Mouse (Mus musculus) spleen, embryonic (tissue): ENCODE data around the gene Fgfr1op2.
"Not testable (repeated sequence)": the region's sequence is repeated elsewhere in the genome, so short reads cannot be mapped to it uniquely, and the experiment has no call there.

Experiments
- CTCF ChIA-PET: fragments of 350-600 bp; sonication (Branson Sonifier 250); formaldehyde crosslinking; loops from one replicate; lab custom pipeline; 2022; lab: Charles Lee

Fgfr1op2 gene

DNA sequence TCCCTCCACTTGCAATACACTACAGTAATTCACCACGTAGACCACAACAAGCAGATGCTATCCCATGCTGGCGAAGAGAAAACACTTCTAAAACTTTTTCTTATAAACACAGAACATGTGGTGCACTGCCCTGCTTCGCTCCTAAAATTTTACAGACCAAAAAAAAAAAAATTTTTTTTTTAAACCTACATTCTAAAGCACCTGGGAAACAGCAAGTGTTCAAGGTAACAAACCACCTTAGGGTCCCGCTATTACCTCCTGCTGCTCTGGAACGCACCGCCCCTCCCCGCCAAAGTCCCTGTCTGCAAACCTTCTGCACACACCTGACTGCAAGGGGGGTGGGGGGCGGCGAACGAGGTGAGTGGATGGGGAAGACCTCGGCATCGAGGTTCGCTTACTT, at the start of gene Fgfr1op2:
Gene Fgfr1op2, plus strand, starts transcription at position 301 of the 400 bp plus-strand sequence.
- CTCF ChIA-PET = no interaction called here

DNA sequence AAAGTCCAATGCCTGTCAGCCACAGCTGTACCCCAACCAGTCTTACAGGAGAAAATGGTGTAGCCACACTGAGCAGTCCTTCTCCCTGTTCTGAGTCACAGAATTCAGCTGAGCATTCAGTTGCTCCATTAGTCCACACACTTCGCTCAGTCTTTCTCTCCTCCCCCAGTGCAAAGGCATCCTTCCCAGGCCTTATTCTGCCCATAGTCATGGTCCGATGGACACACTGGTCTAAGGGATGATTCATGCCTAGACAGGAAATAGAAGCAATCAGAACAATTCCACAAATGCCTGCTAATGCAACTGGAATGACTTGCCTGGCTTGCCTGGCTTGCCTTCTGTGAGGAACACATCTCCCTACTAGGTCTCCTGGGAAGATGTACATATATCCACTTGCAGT, 49.5 kb upstream of the Fgfr1op2 start:
- CTCF ChIA-PET = no interaction called here

DNA sequence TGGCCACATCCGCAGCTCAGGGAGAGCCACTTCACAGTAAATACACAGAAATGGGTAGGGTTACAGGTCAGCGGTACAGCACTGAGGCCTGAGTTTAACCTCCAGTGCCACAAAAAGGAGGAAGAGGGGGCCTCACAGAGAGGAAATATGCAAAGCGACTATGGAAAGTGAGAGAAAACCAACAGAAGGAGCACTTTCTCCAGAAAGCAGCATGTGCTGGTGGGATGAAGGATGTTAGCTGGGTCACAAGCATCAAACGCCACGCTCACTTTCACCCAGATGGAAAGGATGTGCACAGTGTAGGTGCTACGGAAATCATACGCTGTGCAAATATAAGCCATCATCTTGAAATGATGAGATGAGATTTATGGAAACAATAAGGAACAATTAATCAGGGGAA, 46.6 kb upstream of the Fgfr1op2 start:
- CTCF ChIA-PET = no interaction called here

DNA sequence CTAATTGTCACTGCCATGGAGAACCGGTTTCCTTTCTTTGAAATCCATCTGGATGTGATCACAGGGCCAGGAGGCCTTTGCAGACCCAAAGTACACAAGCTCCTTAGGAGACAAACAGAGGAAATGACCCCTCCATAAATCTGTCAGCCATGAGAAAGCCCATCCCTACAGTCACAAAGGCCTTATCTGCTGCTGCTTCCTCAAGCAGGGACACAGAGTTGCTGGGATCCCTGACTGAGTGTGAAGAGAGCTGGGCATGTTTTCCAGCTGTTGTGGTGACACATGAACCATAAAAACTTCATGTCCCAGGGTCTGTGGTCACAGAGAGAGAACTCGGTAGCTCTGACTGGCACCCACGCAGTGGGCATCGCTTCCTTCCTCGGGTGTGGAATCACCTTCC, 46.2 kb upstream of the Fgfr1op2 start:
- CTCF ChIA-PET = interaction anchor here (0.6 kb wide), 1 partner anchor 65 kb away, joined by 3 read pairs; no protein-coding TSS in a partner anchor

DNA sequence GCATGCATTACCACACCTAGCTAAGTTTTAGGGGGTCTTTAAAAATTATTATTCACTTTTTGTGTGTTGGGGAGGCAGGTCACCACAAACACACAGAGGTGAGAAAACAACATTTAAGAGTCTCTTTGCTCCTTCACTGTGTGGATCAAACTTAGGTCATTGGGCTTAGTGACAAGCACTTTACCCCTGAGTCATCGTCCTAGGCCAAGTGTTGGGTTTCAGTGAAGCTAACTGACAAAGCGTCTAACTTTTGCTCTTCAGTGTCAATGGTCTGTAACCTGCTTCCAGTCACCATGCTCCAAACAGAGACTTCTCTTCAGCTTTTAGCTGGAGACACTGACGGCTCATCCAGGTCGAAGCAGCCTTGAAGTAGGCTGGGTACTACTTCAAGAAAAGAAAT, 43.9 kb upstream of the Fgfr1op2 start:
- CTCF ChIA-PET = no interaction called here

DNA sequence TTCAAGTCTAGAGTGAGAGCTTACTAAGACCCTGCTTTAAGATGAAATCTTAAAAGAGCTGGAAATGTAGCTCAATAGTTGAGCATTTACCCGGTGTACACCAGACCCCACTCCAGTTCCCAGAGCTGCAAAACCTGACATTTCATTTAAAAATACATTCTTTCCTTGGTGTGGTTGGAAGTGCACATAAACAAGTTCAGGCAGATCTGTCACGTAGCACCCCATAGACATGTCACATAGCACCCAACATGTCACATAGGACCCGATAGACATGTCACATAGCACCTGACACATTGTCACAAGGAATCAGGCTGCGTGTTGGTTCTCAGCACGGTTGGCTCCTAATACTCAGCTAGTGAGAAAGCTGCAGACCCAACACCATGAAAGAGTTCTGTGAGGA, 41.5 kb upstream of the Fgfr1op2 start:
- CTCF ChIA-PET = no interaction called here

DNA sequence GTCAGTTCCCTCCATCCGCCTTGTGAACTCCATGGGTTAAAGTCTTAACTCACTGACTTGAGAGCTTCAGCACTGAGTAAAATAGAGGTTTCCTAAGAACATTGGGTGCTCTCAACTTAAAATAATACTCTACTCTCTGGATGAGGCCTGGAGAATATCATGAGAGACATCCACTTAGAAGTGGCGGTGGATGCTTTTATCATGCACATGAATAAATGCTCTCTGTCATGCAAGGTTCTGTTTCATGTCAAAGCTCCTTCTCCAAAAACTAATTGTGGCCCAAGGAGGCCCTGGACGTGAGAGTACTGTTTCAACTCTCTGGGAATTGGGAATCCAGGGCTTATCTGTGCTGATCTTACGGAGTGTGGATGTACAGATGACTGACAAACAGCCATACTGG, 39.9 kb upstream of the Fgfr1op2 start:
- CTCF ChIA-PET = interaction anchor here (0.6 kb wide), 1 partner anchor 735 kb away, joined by 6 read pairs; no protein-coding TSS in a partner anchor

DNA sequence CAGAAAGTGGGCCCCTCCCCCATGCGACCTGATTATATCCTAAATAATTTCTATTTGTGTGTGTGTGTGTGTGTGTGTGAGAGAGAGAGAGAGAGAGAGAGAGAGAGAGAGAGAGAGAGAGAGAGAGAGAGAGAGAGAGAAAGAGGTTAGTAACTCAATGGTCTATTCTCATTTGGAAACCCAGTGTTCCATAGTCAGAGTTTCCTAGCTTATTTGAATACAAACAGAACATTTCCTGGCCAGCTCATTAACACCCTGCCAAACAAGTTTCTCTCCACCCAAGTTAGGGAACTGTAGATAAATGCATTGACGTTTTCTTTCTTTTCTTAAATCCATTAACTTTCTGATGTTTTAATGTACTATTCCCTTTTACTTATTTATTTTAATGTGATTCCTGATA, 38.9 kb upstream of the Fgfr1op2 start:
- CTCF ChIA-PET = no interaction called here

DNA sequence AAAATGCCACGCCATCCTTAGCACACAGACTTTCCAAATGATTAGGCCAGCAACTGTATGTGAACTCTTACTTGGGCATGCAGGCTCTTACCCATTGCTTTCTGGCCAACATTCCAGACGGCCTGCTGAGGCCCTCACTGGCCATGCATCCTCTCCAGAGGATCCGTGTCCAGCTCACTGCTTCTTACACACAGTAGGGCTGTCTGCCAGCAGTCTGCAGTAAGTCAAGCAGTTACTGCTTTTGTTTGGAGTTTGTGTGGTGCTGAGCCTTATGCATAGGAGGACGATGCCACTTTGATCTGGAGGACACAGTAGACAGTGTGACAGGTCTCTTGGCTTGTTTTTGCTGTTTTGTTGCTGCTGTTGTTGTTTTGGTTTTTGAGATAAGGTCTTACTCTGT, 38.3 kb upstream of the Fgfr1op2 start:
- CTCF ChIA-PET = no interaction called here

DNA sequence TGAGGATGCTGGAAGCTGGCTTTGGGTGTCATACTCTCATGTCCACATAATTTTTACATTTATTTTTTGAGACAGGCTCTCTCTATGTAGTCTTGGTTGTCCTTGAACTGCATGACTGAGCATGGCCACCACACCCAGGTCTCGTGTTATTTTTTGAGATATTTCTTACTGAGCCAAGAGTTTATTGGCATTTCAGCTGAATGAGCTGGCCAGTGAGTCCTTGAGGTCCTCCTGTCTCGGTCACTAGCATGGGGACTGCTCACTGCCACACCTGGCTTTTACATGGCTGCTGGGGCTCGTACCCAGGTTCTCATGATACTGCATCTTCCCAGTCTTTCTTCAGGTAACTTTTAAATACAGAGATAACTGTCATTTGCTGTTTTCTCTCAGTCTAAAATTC, 36.6 kb upstream of the Fgfr1op2 start:
- CTCF ChIA-PET = no interaction called here

DNA sequence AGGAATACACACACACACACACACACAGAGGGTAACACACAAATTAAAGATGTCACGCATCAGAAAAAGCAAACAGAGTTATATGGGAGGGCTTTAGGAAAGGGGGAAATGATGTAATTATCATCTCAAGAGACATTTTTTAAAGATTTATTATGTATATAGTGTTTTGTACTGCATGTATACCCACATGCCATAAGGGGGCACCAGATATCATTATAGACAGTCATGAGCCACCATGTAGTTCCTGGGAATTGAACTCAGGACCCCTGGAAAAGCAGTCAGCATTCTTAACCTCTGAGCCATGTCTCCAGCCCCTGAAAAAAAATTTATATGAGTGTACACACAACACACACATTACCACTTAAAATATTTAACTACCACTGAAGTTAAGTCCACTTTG, 32.4 kb upstream of the Fgfr1op2 start:
- CTCF ChIA-PET = no interaction called here

DNA sequence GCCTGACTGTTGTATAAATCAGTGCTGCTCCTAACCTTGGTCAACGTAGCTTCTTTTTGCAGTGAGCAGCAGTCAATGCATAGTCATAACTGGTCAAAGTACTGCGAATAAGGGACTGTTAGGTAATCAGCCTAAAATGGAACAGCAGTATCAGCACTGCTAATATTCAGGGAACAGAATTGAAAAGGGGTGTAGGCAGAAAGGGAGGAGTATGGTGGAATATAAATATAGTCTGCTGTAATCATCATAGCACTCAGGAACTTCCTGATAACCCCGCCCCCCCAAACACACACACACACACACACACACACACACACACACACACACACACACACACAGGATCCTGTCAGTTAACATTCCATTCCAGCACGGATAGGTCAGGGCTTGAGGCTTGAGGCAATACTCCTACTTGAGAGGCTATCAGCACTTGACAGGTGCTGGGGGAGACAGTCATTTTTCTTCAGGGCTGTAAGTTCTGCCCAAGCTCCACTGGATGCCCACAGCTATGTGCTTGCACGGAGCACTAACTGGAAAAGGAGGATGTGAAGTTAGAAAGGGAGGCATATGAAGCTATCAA, 31.6 kb upstream of the Fgfr1op2 start:
- CTCF ChIA-PET = no interaction called here

DNA sequence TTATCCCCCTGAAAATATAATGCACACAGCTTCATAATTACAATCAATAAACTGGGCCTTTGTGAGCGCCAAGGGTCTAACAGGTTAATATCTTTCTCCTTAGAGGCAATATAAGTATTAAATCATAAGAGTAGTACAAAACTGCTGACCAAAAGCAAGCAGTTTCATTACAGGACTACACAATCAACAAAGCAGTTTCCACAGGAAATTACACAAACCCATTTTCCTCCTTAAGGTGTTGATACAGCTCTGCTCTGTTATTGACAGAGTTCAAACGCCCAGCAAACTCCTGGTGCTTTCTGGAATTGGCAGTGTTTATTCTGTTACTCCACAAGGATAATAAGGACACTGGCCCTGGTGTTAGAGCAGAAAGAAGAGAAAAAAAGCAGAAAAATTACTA, 26.6 kb upstream of the Fgfr1op2 start:
- CTCF ChIA-PET = no interaction called here

DNA sequence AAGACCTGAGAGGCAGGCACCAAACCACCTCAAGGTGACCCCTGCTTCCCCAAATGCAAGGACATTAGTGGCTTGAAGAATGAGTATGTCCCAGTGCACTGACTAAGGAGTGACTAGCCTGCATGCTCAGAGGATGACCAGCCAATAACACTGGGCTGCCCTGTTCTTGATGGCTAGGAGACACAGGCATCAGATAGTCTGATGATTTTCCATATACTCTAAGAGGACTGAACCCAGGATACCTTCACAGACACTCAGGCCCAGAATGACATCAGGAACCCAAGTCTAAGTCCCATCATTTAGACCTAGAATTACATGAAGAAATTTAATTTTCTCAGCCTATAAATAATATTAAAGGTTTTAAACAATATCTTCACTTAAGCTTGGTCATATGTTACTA, 25.7 kb upstream of the Fgfr1op2 start:
- CTCF ChIA-PET = no interaction called here

DNA sequence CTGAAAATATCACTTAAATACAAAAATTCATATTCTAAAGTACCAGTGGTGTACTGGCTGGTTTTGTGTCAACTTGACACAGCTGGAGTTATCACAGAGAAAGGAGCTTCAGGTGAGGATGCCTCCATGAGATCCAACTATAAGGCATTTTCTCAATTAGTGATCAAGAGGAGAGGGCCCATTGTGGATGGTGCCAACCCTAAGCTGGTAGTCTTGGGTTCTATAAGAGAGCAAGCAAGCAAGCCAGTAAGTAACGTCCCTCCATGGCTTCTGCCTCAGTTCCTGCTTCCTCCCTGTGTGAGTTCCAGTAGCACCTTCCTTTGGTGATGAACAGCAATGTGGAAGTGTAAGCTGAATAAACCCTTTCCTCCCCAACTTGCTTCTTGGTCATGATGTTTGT, 14.5 kb upstream of the Fgfr1op2 start:
- CTCF ChIA-PET = not testable (repeated sequence)

DNA sequence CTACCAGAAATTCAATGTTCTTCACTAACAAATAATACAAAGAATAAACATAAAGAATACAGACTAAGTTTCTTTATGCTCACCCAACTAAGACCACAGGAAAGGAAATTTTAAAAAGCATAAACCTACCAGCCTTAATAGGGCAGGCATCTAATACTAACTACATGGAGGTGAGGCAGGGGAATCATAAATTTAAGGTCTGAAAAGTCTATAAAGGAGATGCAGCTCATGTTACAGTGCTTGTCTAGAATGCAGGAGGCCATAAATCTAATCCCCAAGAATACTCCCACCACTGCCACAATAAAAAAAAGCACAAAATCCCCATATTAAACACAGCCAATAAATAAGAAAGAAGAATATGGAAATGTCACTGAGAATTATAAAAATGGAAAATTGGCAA, 4.9 kb upstream of the Fgfr1op2 start:
- CTCF ChIA-PET = no interaction called here

DNA sequence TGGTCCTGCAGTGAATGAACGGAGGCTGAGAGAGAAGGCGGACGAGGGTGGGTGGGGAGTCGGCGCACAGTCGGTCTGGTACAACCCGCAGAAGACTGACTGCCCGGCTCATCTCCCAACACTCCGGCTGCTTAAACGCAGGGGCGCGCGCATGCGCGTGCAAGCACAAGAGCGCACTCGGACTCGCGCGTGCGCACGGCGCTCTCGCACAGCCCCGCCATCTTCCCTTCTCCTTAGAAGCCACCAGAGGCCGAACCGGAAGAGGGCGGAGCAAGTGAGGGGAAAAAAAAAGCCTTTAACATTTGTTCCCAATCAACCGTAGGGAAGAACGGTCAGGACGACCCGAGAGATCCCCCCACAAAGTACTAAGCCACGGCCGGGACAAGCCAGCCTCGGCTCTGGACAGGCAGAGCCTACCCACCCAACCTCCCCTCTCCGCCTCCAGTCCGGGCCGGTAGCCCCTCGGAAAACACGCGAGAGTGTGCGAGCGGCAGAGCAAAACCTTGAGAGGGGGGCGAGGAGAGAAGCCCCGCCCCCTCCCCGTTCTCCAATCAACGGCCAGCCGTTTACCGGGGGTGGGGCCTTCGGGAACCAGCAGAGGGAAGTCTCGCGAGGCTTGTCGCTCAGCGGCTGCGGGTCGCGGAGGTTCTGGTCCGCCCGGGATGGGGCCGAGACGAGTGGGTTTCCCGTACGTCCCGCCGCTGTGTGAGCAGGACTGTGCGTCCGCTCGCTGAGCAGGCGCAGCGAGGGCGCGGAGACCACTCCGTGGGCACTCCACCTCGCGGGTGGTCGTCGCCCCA, 507 bp downstream of the Fgfr1op2 start, which contains the start of gene Ints13:
Gene Ints13, minus strand, starts transcription at position 526 of the 800 bp plus-strand sequence.
- CTCF ChIA-PET = no interaction called here

DNA sequence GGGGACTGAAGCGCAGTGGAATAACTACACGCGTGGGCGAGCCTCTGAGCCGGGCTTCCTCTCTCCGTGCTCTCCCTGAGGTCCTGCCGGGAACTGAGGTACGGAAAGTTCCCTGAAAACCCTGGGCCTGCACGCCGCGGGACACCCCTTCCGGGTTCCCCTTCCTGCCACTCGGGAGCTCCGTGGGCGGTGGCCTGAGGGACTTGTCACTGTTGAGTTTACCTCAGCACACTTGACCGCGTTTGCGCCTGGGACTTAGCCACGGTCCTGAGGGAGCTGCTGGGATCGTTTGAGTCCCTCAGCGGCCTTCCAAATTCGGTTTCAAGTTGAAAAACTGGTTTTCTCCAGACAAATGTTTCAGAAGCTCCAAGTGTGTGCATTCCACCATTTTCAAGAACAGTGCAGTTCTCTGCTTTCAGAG, 1.1 kb downstream of the Fgfr1op2 start:
- CTCF ChIA-PET = no interaction called here

DNA sequence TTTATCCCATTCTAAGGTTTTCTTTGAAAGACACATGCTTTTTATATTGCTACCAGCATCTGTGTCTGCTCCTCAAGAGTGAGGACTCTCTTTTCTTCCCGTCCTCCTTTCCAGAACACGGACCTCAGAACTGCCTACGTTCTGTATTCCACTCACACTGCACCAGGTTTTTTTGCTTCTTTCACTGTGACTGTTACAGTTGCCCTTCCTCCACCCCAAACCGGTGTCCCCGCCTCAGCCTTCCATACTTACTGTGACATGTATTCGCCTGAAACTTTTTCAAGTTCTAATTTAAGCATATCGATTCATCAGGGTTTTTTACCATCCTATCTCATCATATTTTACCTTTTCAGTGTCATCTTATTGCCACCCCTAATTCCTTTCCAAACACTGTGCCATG, 1.6 kb downstream of the Fgfr1op2 start:
- CTCF ChIA-PET = no interaction called here

DNA sequence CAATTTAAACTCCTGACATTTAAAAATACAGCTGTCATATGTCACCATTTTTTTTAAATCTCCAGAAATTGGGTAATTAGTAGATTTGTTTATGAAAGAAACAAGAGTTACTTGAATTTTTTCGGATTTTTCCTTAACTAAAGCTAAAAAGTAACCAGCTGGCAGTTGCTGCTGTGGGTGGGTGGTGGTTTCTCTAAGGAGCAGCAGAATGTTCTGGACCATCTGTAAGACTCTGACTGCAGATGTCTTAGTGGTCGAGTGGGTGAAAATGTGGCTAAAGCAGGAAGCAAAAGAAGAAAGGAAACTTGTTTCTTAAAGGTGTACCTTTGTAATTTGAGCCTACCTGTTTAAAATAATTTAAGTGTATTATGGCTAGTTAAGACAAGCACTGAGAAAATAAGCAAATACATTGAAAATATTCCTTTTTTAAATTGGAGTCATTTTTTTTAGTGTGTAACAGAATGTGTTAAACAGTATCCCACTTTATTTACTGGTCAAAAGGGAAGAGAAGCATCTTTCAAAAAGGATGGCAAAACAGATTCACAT, 3.5 kb downstream of the Fgfr1op2 start:
- CTCF ChIA-PET = interaction anchor here (0.9 kb wide), 1 partner anchor 23 kb away, joined by 3 read pairs; no protein-coding TSS in a partner anchor

DNA sequence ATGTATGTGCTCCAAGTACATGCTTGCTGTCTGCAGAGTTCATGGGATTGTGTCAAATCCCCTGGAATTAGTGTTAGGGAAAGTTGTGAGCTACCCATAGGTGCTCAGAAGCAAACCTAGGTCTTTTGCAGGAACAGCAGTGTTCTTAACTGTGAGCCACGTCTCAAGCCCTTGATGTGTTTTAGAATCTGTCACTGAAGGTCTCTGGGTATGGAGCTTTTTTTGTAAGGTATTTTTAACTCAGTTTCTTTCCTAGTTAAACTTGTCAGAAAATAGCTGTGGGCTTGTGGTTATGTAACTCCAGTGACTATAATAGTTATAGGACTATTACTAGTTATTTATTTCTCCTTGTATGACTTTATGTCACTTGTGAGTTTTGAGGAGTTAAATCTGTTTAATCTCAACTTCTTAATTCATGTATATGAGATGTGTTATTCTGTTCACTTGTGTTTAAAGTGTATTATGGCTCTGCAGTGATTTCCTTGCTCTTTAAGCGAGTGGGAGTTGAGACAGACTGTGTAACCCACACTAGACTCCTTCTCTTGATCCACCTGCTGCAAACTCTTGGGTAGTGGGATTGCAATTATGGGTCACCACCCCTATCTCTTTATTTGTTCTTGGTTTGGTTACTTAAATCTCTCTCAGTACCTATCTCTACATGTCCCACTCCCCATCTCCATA, 6.5 kb downstream of the Fgfr1op2 start:
- CTCF ChIA-PET = no interaction called here

DNA sequence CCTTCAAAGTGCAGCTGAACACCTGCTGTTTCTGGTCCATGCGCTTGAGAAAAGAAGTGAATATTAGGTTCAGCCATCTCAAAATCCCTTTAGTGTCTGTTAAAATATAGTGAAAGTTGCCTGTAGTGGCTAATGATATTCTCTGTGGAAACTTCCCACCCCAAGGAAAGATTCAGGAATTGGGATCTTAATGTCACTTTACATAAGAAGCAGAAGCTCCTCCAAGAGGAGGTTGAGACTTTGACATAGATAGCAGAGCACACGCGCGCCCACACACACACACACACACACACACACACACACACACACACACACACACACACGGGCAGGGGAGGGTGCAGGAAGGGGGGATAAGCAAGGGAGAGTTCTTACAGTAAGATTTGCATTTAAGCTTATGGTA, 8.1 kb downstream of the Fgfr1op2 start:
- CTCF ChIA-PET = no interaction called here
